Mouse (Mus musculus) right cerebral cortex, postnatal 25 days (tissue): ENCODE data around the gene Nxnl1.

Source experiments
- DNase-seq: peaks from one replicate; pipeline ENCODE4 v3.0.0; 2022

The Nxnl1 gene

DNA sequence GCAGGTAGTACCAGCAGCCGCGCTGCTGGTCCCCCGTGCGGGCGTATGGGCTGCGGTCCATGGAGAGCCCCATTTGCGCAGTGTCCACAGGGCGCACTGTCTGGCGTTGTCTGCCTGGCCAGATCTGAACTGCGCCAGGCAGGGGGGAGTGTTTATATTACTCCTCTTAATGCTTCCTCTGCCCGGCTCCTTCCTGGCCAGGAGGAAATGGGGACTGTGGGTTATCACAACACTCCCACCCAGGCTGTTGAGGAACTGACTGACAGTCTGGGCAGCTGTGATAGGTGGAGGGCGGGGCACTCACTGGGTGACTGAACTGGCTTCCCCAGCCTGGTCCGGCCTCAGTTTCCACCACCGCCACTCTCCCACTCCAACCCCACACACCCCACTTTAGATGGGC lies 54.8 kb downstream of the Nxnl1 start, which contains the start of gene Plvap:
Gene Plvap, minus strand, starts transcription at position 109 of the 400 bp plus-strand sequence.
- DNase-seq = no peak
